Mouse (Mus musculus): ENCODE measurements around the gene Axin1.

Gene Axin1

DNA sequence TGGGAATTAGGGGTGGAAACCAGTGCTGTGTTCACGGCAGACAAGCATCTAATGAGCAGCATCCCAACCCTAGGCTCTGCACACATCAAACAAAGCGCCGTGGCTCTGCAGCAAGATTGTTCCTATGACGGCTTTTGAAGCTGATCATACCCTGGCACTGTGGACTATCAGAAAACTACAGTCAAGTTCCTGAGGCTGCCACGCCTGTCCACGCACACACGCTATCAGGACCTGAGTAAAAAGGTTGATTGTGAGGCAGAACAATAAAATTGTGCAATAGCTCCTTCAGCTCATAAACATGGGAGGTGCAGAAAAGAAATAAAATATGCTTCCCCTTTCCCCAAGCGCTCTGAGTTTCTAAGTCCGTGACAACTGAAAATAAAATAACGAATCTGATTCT lies 99.2 kb downstream of the Axin1 start:
- DNase-seq (ENCODE audit: low read depth, low spot score) = no peak

DNA sequence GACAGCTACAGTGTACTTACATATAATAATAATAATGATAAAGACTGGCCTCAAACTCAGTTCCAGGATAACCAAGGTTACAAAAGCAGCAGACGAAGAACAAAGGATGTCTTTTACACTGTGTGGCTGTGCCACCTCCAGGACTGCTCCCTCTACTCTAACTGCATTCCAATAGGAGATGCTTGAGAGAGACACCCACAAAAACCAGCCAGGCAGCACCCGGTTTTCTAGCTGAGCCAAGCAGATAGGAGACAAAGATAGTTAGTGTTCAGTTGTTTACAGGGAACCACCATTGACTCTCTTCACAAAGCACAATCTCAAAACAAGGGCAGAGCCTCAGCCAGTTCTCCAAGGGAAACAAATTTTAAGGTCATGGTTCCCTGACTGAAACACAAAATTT lies 101.1 kb downstream of the Axin1 start:
- no peak for DNase-seq (ENCODE audit: low read depth, low spot score)

GRCm38 (mm10) chr17:26240120-26240790 lies 101.8 kb downstream of the Axin1 start:
- DNase-seq (ENCODE audit: low read depth, low spot score) = no peak

- DNase-seq (ENCODE audit: low read depth, low spot score) = no peak
These were observed 102.5 kb downstream of the Axin1 start for GRCm38 (mm10) chr17:26240990-26241389.

GRCm38 (mm10) chr17:26243471-26244100 lies 105.1 kb downstream of the Axin1 start:
- no peak for DNase-seq (ENCODE audit: low read depth, low spot score)

DNA sequence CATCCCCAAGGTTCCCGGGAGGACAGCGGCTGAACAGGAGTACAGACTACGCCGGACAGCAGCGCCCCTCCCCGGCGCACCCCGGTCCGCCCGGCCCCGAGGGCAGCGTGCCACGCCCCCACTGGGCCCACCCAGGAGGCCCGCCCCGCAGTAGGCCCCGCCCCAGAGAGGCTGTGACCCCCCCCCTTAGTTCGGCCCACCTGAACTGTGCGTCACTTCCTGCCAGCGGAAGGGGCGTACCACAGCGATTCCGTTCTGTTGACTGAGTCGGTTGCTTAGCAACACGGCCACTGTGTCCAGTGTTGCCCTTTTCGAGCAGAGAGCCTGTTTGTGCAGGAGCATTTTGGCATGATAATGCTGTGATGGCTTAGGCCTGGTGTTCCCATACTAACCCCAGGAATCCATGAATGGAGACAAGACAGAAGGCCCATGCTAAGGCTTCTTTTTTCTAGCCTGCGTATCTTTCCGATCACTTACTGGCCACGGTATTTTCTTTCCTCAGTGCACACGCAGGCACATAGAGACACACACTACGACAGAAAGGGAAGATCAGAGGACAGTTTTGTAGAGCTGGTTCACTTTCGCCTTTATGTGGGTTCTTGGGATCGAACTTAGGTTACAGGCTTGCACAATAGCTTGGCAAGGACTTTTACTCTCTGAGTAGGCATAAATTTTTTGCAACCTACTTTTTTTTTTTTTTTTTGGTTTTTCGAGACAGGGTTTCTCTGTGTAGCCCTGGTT lies 105.8 kb downstream of the Axin1 start, which contains the start of gene Fam234a:
Fam234a (minus strand) TSS at position 142 of the 741 bp plus-strand sequence.
- DNase-seq (ENCODE audit: low read depth, low spot score) = peak; percentile 94
